Mouse (Mus musculus) testis, postnatal 10 days (tissue): ENCODE measurements around the gene Pcp2.

Source experiments
- DNase-seq: peaks from one replicate; pipeline ENCODE4 v3.0.0; 2021; ENCODE audit warnings: low spot score

Gene Pcp2

GRCm38 (mm10) chr8:3625445-3625844 lies at the start of gene Pcp2:
TSS of gene Pcp2 (minus strand) at chr8:3625545.
- DNase-seq, result peak; percentile 29

GRCm38 (mm10) chr8:3674671-3675070 lies 49.3 kb upstream of the Pcp2 start:
- DNase-seq, result no peak

- peak; percentile 90 for DNase-seq
Measured at GRCm38 (mm10) chr8:3671980-3672491, 46.7 kb upstream of the Pcp2 start, which contains the start of gene Fcor. TSS of gene Fcor (minus strand) at chr8:3672362.

GRCm38 (mm10) chr8:3670388-3670787 lies 45.0 kb upstream of the Pcp2 start:
- no peak for DNase-seq

- DNase-seq, result no peak
Measured at GRCm38 (mm10) chr8:3665507-3665906, 40.2 kb upstream of the Pcp2 start, which contains the start of gene Mcemp1. TSS of gene Mcemp1 (plus strand) at chr8:3665754.

- DNase-seq, result no peak
Measured at GRCm38 (mm10) chr8:3664405-3664804, 39.1 kb upstream of the Pcp2 start.

- no peak for DNase-seq
Measured at GRCm38 (mm10) chr8:3660889-3661288, 35.5 kb upstream of the Pcp2 start.

- peak; percentile 58 for DNase-seq
Measured at GRCm38 (mm10) chr8:3656725-3657381, 31.5 kb upstream of the Pcp2 start.

GRCm38 (mm10) chr8:3655526-3655925 lies 30.2 kb upstream of the Pcp2 start, which contains the start of gene Retn:
TSS of gene Retn (plus strand) at chr8:3655770.
- DNase-seq, result no peak

- DNase-seq, result no peak
Measured at GRCm38 (mm10) chr8:3654726-3655508, 29.6 kb upstream of the Pcp2 start.

GRCm38 (mm10) chr8:3652845-3653244 lies 27.5 kb upstream of the Pcp2 start:
- DNase-seq, result no peak

- no peak for DNase-seq
Measured at GRCm38 (mm10) chr8:3648990-3649389, 23.6 kb upstream of the Pcp2 start.

- DNase-seq, result no peak
Measured at GRCm38 (mm10) chr8:3648268-3648667, 22.9 kb upstream of the Pcp2 start.

GRCm38 (mm10) chr8:3647561-3647960 lies 22.2 kb upstream of the Pcp2 start:
- DNase-seq, result no peak

- DNase-seq, result no peak
Measured at GRCm38 (mm10) chr8:3646824-3647531, 21.6 kb upstream of the Pcp2 start.

- DNase-seq, result peak; percentile 58
Measured at GRCm38 (mm10) chr8:3645804-3646203, 20.5 kb upstream of the Pcp2 start.

- DNase-seq, result peak; percentile 57
Measured at GRCm38 (mm10) chr8:3631478-3631875, 6.1 kb upstream of the Pcp2 start.

- peak; percentile 88 for DNase-seq
Measured at GRCm38 (mm10) chr8:3630647-3631477, 5.5 kb upstream of the Pcp2 start, which contains the start of gene Stxbp2. TSS of gene Stxbp2 (plus strand) at chr8:3630955.

- peak; percentile 51 for DNase-seq
Measured at GRCm38 (mm10) chr8:3628014-3628413, 2.7 kb upstream of the Pcp2 start.

GRCm38 (mm10) chr8:3626971-3627370 lies 1.6 kb upstream of the Pcp2 start:
- no peak for DNase-seq

GRCm38 (mm10) chr8:3622119-3622518 lies 3.2 kb downstream of the Pcp2 start:
- peak; percentile 36 for DNase-seq
